Mouse (Mus musculus) kidney, adult 2 months (tissue): ENCODE data around the gene Gng12. TPM values are rescaled to one million over a fixed set of nuclear protein-coding genes. Genes with fewer than 3 reads are reported as not detected.

Source experiments
- DNase-seq: peaks from one replicate; pipeline ENCODE4 v3.0.0; 2021
- H3K27ac ChIP-seq: fragments of 200-500 bp; 2 replicates; pipeline ENCODE4 v1.5.1; 2012; ENCODE audit warnings: low read depth, low read length, control low read depth, inconsistent platforms; ENCODE audit not compliant: insufficient read depth
- H3K27me3 ChIP-seq: fragments of 200-500 bp; replicated peaks from 2 replicates; pipeline ENCODE4 v1.6.1; 2012; ENCODE audit warnings: mild to moderate bottlenecking, moderate library complexity, low read length, inconsistent platforms; ENCODE audit not compliant: control insufficient read depth, insufficient read depth
- H3K36me3 ChIP-seq: fragments of 200-500 bp; 2 replicates; pipeline ENCODE4 v1.6.1; 2012; ENCODE audit warnings: mild to moderate bottlenecking, moderate library complexity, low read length, inconsistent platforms; ENCODE audit not compliant: control insufficient read depth, insufficient read depth
- H3K4me1 ChIP-seq: fragments of 200-500 bp; 2 replicates; pipeline ENCODE4 v1.6.1; 2011; ENCODE audit warnings: low read length; ENCODE audit not compliant: control insufficient read depth, insufficient read depth
- H3K4me3 ChIP-seq: fragments of 200-500 bp; 2 replicates; pipeline ENCODE4 v1.5.1; 2011; ENCODE audit warnings: mild to moderate bottlenecking, low read depth, low read length, control low read depth; ENCODE audit not compliant: insufficient read depth
- CTCF ChIP-seq: fragments of 200-500 bp; conservative IDR thresholded peaks from 2 replicates; pipeline ENCODE4 v1.5.1; 2011; ENCODE audit warnings: low read depth, mild to moderate bottlenecking, control low read depth, low read length, moderate library complexity, mixed read lengths; ENCODE audit not compliant: insufficient read depth, insufficient read length
- POLR2A ChIP-seq: fragments of 200-500 bp; IDR thresholded peaks from one replicate; pipeline ENCODE4 v1.6.1; 2011; ENCODE audit warnings: low read depth, low read length, control low read depth
- whole genome bisulfite sequencing: fragments of 180-500 bp; shearing (Covaris S2); methylation state at CpG from one replicate; pipeline ENCODE4 v1.1.7; 2018; 5-methylcytosine and 5-hydroxymethylcytosine counted together
- polyA plus RNA-seq: library from polyadenylated mRNA; depleted of rRNA; stranded (reverse); fragments of >200 nt; gene quantifications from 2 replicates; pipeline ENCODE4 v1.2.3, GENCODE M21; 2012

Gng12 gene
- polyA plus RNA-seq, 1 experiment, result 102 TPM

DNA sequence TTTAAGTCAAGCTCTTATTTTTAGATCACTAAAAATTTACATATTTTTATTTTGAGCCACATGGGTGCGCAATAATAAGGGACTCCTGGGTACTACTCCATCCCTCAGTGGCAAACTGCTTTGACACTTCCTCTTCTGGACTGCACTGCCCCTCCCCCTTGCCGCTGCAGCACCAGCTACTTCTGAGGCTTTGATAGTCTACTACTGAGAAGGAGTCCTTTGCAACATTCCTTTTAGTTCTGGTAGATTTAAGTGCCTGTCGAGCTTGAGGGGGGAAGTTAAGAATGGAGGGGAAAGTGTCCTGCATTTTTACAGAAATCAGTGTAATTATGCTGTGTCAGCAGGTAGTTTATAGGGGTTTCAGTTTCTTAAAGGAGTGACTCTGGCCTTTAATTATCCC, 77.0 kb downstream of the Gng12 start:
- 16% methylated on average over 3 of the region's 3 CpGs for WGBS
- Histone ChIP-seq H3K4me1 (peaks cover 29% of the 10 kb centered on the region), H3K27me3 (no peaks in the 10 kb centered on the region), H3K27ac (no peak overlapping the region), H3K36me3 (no peaks in the 10 kb centered on the region), H3K4me3 (no peak overlapping the region)
- no peak for TF ChIP-seq POLR2A
- TF ChIP-seq CTCF, result no peak
- no peak for DNase-seq

DNA sequence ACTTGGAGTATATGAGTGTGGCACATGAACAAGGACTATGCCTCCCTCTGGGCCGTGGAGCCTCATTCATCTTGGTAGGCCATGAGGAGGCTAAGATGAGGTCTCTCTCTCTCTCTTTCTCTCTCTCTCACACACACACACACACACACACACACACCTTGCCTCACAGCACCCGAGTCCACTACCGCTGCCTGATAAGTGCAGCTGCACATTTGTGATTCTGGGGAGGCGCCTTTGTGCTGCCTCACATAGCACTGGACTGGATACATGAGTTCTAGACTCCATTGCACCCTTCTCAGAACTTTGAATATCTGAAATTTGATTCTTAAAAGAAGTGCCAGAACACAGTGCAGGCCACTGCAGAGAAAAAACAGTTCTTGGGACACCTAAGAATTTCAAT, 79.3 kb downstream of the Gng12 start:
- H3K4me1 ChIP-seq, result peaks cover 35% of the 10 kb centered on the region
- no peak for DNase-seq
- peak overlapping the region; percentile 2; the same call in 1 of the 2 replicates for H3K27ac ChIP-seq
- WGBS, result 77% methylated on average over 4 of the region's 4 CpGs
- H3K27me3 ChIP-seq, result no peaks in the 10 kb centered on the region
- TF ChIP-seq POLR2A (no peak), CTCF (no peak)
- no peaks in the 10 kb centered on the region for H3K36me3 ChIP-seq
- no peak overlapping the region for H3K4me3 ChIP-seq

- no peak overlapping the region for H3K27ac ChIP-seq
- no peak for DNase-seq
- TF ChIP-seq POLR2A, result no peak
- no peak for TF ChIP-seq CTCF
- WGBS, result 28% methylated on average over 1 of the region's 1 CpGs
- H3K4me3 ChIP-seq, result no peak overlapping the region
- no peaks in the 10 kb centered on the region for H3K36me3 ChIP-seq
- H3K4me1 ChIP-seq, result peaks cover 48% of the 10 kb centered on the region
- no peaks in the 10 kb centered on the region for H3K27me3 ChIP-seq
Observed at GRCm38 (mm10) chr6:66979197-66979596, 83.0 kb downstream of the Gng12 start.

GRCm38 (mm10) chr6:66980040-66980439, 83.8 kb downstream of the Gng12 start:
- H3K27ac ChIP-seq, result 0 out of 2 replicates have a peak overlapping the region, but pooled peaks have one; percentile 47
- no peak overlapping the region for H3K4me3 ChIP-seq
- TF ChIP-seq CTCF, result no peak
- TF ChIP-seq POLR2A, result no peak
- WGBS, result 63% methylated on average over 4 of the region's 4 CpGs
- DNase-seq, result peak; percentile 54
- H3K4me1 ChIP-seq, result peaks cover 48% of the 10 kb centered on the region
- no peaks in the 10 kb centered on the region for H3K36me3 ChIP-seq
- no peaks in the 10 kb centered on the region for H3K27me3 ChIP-seq

GRCm38 (mm10) chr6:66981366-66981765, 85.2 kb downstream of the Gng12 start:
- Histone ChIP-seq H3K27me3 (no peaks in the 10 kb centered on the region), H3K36me3 (no peaks in the 10 kb centered on the region), H3K4me1 (peaks cover 43% of the 10 kb centered on the region), H3K4me3 (no peak overlapping the region), H3K27ac (peak overlapping the region; percentile 75)
- TF ChIP-seq POLR2A, result no peak
- TF ChIP-seq CTCF, result no peak
- 48% methylated on average over 3 of the region's 3 CpGs for WGBS
- no peak for DNase-seq

DNA sequence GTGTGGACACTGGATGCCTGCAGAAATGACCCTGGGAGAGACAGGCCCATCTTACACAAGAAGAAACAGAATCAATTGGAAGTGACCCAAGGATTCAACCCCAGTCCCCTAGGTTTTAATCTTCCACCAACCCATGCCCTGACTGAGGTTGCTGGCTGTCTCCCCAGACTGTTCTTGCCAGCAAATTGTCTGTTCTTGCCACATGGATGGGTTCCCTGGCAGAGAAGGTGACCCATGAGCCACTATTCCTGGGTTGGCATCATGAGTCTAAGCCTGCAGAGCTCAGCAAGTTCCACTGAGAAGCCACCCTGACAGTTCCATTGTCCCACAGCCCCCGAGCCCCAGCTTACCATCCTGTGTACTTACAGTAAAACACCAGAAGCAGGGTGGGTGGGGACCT, 85.7 kb downstream of the Gng12 start:
- 40% methylated on average over 1 of the region's 1 CpGs for WGBS
- H3K27ac ChIP-seq, result peak overlapping the region; percentile 57; the same call in 1 of the 2 replicates
- peak; percentile 85 for DNase-seq

GRCm38 (mm10) chr6:66984079-66984478, 87.9 kb downstream of the Gng12 start:
- Histone ChIP-seq H3K27ac (no peak overlapping the region), H3K36me3 (no peaks in the 10 kb centered on the region), H3K4me1 (peaks cover 36% of the 10 kb centered on the region), H3K27me3 (no peaks in the 10 kb centered on the region), H3K4me3 (no peak overlapping the region)
- no peak for DNase-seq
- 66% methylated on average over 5 of the region's 5 CpGs for whole genome bisulfite sequencing
- no peak for TF ChIP-seq CTCF
- TF ChIP-seq POLR2A, result no peak

More for the DNA sequence above, 85.7 kb downstream of the Gng12 start:
- TF ChIP-seq CTCF (no peak), POLR2A (no peak)
- H3K4me3 ChIP-seq, result no peak overlapping the region
- no peaks in the 10 kb centered on the region for H3K36me3 ChIP-seq
- no peaks in the 10 kb centered on the region for H3K27me3 ChIP-seq
- H3K4me1 ChIP-seq, result peaks cover 43% of the 10 kb centered on the region
